Mouse (Mus musculus) forebrain, embryonic 11.5 days (tissue): ENCODE results near the gene Stx8. TPM values are rescaled to one million over a fixed set of nuclear protein-coding genes. Genes with fewer than 3 reads are reported as not detected.

Experiments
- ATAC-seq: fragments of 200-750 bp; cut with Nextera tagmentation; replicated peaks from 2 replicates; pipeline ENCODE4 v1.8.0; 2017; ENCODE audit warnings: moderate TSS enrichment; ENCODE audit not compliant: low FRiP score
- DNase-seq: peaks from one replicate; pipeline ENCODE4 v3.0.0-alpha.2; 2017; ENCODE audit warnings: low spot score
- H3K27ac ChIP-seq: fragments of 300-500 bp; sonication (generic); 2 replicates; pipeline ENCODE4 v1.5.1; 2014; ENCODE audit warnings: low read depth, low read length
- H3K27me3 ChIP-seq: fragments of 300-500 bp; sonication (generic); 2 replicates; pipeline ENCODE4 v1.6.1; 2014; ENCODE audit warnings: mild to moderate bottlenecking, low read length, mixed read lengths; ENCODE audit not compliant: control insufficient read depth, insufficient read depth
- H3K36me3 ChIP-seq: fragments of 300-500 bp; sonication (generic); 2 replicates; pipeline ENCODE4 v1.6.1; 2014; ENCODE audit warnings: mild to moderate bottlenecking, low read length, moderate library complexity, mixed read lengths; ENCODE audit not compliant: control insufficient read depth, insufficient read depth
- H3K4me1 ChIP-seq: fragments of 300-500 bp; sonication (generic); replicated peaks from 2 replicates; pipeline ENCODE4 v1.6.1; 2014; ENCODE audit warnings: low read length, mixed read lengths; ENCODE audit not compliant: control insufficient read depth, insufficient read depth
- H3K4me2 ChIP-seq: fragments of 300-500 bp; sonication (generic); 2 replicates; pipeline ENCODE4 v1.6.1; 2014; ENCODE audit warnings: low read depth, mild to moderate bottlenecking, low read length, moderate library complexity, mixed read lengths; ENCODE audit not compliant: severe bottlenecking
- H3K4me3 ChIP-seq: fragments of 300-500 bp; sonication (generic); 2 replicates; pipeline ENCODE4 v1.5.1; 2014; ENCODE audit warnings: low read depth, low read length
- H3K9ac ChIP-seq: fragments of 300-500 bp; sonication (generic); 2 replicates; pipeline ENCODE4 v1.6.1; 2014; ENCODE audit warnings: low read length
- H3K9me3 ChIP-seq: fragments of 300-500 bp; sonication (generic); 2 replicates; pipeline ENCODE4 v1.6.1; 2016; ENCODE audit warnings: low read length, mixed read lengths; ENCODE audit not compliant: control insufficient read depth
- WGBS: fragments of 180-500 bp; shearing (Covaris S2); extraction: QIAGEN DNeasy Blood & Tissue Kit; methylation state at CpG from one replicate; pipeline ENCODE4 v1.1.7; 2014; 5-methylcytosine and 5-hydroxymethylcytosine counted together
- polyA plus RNA-seq: library from polyadenylated mRNA; unstranded; fragments of >200 nt; fragmentation: Nextera tagmentation; extraction: Ambion mirVana; gene quantifications from 2 replicates; pipeline ENCODE4 v1.2.1, GENCODE M21; 2014

Stx8 gene
- polyA plus RNA-seq, 1 experiment from 2014 or later = 52.6 TPM

- H3K9ac ChIP-seq = no peak overlapping the region
- H3K4me3 ChIP-seq = no peak overlapping the region
- H3K36me3 ChIP-seq = no peaks in the 10 kb centered on the region; the same call in 1 of the 2 replicates
- 83% methylated on average over 5 of the region's 5 CpGs for WGBS
- DNase-seq = no peak
- ATAC-seq = no peak
- H3K27ac ChIP-seq = no peak overlapping the region
- no peak overlapping the region for H3K4me2 ChIP-seq
- H3K27me3 ChIP-seq = no peaks in the 10 kb centered on the region
- H3K4me1 ChIP-seq = no peaks in the 10 kb centered on the region
- no peaks in the 10 kb centered on the region for H3K9me3 ChIP-seq
These were observed 224.9 kb downstream of the Stx8 start for GRCm38 (mm10) chr11:68190849-68191248.

- WGBS = 69% methylated on average over 6 of the region's 6 CpGs
- no peak overlapping the region for H3K27ac ChIP-seq
- DNase-seq = no peak
These were observed 229.2 kb downstream of the Stx8 start for GRCm38 (mm10) chr11:68195168-68195567.

GRCm38 (mm10) chr11:68195693-68196176 is 229.7 kb downstream of the Stx8 start:
- no peak for DNase-seq
- Histone ChIP-seq H3K27ac (no peak overlapping the region), H3K27me3 (no peaks in the 10 kb centered on the region), H3K4me1 (peaks cover 5% of the 10 kb centered on the region; the same call in 1 of the 2 replicates), H3K4me3 (no peak overlapping the region), H3K9me3 (no peaks in the 10 kb centered on the region), H3K4me2 (no peak overlapping the region), H3K9ac (no peak overlapping the region), H3K36me3 (no peaks in the 10 kb centered on the region)
- ATAC-seq = no peak
- 62% methylated on average over 10 of the region's 10 CpGs for WGBS

More at GRCm38 (mm10) chr11:68195168-68195567, 229.2 kb downstream of the Stx8 start:
- ATAC-seq = no peak
- Histone ChIP-seq H3K4me3 (no peak overlapping the region), H3K4me1 (peaks cover 5% of the 10 kb centered on the region; the same call in 1 of the 2 replicates), H3K9me3 (no peaks in the 10 kb centered on the region), H3K4me2 (no peak overlapping the region), H3K27me3 (no peaks in the 10 kb centered on the region), H3K36me3 (no peaks in the 10 kb centered on the region), H3K9ac (no peak overlapping the region)

GRCm38 (mm10) chr11:68196566-68196965 is 230.6 kb downstream of the Stx8 start:
- no peak for DNase-seq
- H3K36me3 ChIP-seq = no peaks in the 10 kb centered on the region
- no peak overlapping the region for H3K4me2 ChIP-seq
- no peak overlapping the region for H3K4me3 ChIP-seq
- no peak for ATAC-seq
- WGBS = 68% methylated on average over 6 of the region's 6 CpGs
- peaks cover 5% of the 10 kb centered on the region; the same call in 1 of the 2 replicates for H3K4me1 ChIP-seq
- H3K27ac ChIP-seq = no peak overlapping the region
- no peak overlapping the region for H3K9ac ChIP-seq
- H3K27me3 ChIP-seq = no peaks in the 10 kb centered on the region
- H3K9me3 ChIP-seq = no peaks in the 10 kb centered on the region

GRCm38 (mm10) chr11:68197471-68197870 is 231.5 kb downstream of the Stx8 start:
- no peak overlapping the region for H3K4me3 ChIP-seq
- H3K4me2 ChIP-seq = no peak overlapping the region
- peaks cover 5% of the 10 kb centered on the region; the same call in 1 of the 2 replicates for H3K4me1 ChIP-seq
- no peaks in the 10 kb centered on the region for H3K27me3 ChIP-seq
- no peak overlapping the region for H3K27ac ChIP-seq
- 90% methylated on average over 11 of the region's 11 CpGs for WGBS
- ATAC-seq = no peak
- no peaks in the 10 kb centered on the region for H3K36me3 ChIP-seq
- DNase-seq = no peak
- H3K9me3 ChIP-seq = no peaks in the 10 kb centered on the region
- H3K9ac ChIP-seq = no peak overlapping the region

GRCm38 (mm10) chr11:68198696-68199095 is 232.7 kb downstream of the Stx8 start:
- Histone ChIP-seq H3K36me3 (no peaks in the 10 kb centered on the region), H3K27me3 (no peaks in the 10 kb centered on the region), H3K4me1 (peaks cover 7% of the 10 kb centered on the region; the same call in 1 of the 2 replicates), H3K9ac (no peak overlapping the region), H3K4me2 (no peak overlapping the region), H3K4me3 (no peak overlapping the region), H3K9me3 (no peaks in the 10 kb centered on the region), H3K27ac (no peak overlapping the region)
- whole genome bisulfite sequencing = 79% methylated on average over 10 of the region's 10 CpGs
- ATAC-seq (no peak), DNase-seq (no peak)

- no peaks in the 10 kb centered on the region for H3K27me3 ChIP-seq
- peaks cover 7% of the 10 kb centered on the region; the same call in 1 of the 2 replicates for H3K4me1 ChIP-seq
- WGBS = 85% methylated on average over 8 of the region's 8 CpGs
- no peaks in the 10 kb centered on the region for H3K36me3 ChIP-seq
- no peak for DNase-seq
- ATAC-seq = no peak
- no peak overlapping the region for H3K9ac ChIP-seq
- no peak overlapping the region for H3K4me2 ChIP-seq
- no peaks in the 10 kb centered on the region for H3K9me3 ChIP-seq
- H3K4me3 ChIP-seq = no peak overlapping the region
- no peak overlapping the region for H3K27ac ChIP-seq
These were observed 233.1 kb downstream of the Stx8 start for GRCm38 (mm10) chr11:68199103-68199502.

- Histone ChIP-seq H3K4me2 (no peak overlapping the region), H3K4me1 (peaks cover 7% of the 10 kb centered on the region; the same call in 1 of the 2 replicates), H3K27me3 (no peaks in the 10 kb centered on the region), H3K4me3 (no peak overlapping the region), H3K9me3 (no peaks in the 10 kb centered on the region), H3K27ac (no peak overlapping the region), H3K9ac (no peak overlapping the region), H3K36me3 (no peaks in the 10 kb centered on the region)
- ATAC-seq = no peak
- WGBS = 42% methylated on average over 10 of the region's 10 CpGs
- no peak for DNase-seq
These were observed 233.9 kb downstream of the Stx8 start for GRCm38 (mm10) chr11:68199801-68200423.

- no peaks in the 10 kb centered on the region for H3K27me3 ChIP-seq
- no peak overlapping the region for H3K9ac ChIP-seq
- no peaks in the 10 kb centered on the region for H3K36me3 ChIP-seq
- DNase-seq (no peak), ATAC-seq (no peak)
- H3K27ac ChIP-seq = no peak overlapping the region
- H3K4me1 ChIP-seq = peaks cover 7% of the 10 kb centered on the region; the same call in 1 of the 2 replicates
- no peaks in the 10 kb centered on the region for H3K9me3 ChIP-seq
- no peak overlapping the region for H3K4me2 ChIP-seq
- no peak overlapping the region for H3K4me3 ChIP-seq
- WGBS = 88% methylated on average over 4 of the region's 4 CpGs
These were observed 234.5 kb downstream of the Stx8 start for GRCm38 (mm10) chr11:68200500-68200899.
